Mouse (Mus musculus) embryonic fibroblast, embryonic 13.5 days (primary cell): ENCODE results near the gene Ticam1. TPM values are rescaled to one million over a fixed set of nuclear protein-coding genes. Genes with fewer than 3 reads are reported as not detected.

Experiments used
- H3K27ac ChIP-seq: 2 replicates; pipeline ENCODE4 v1.5.1; 2012; ENCODE audit warnings: low read length, control low read depth, inconsistent platforms; ENCODE audit not compliant: insufficient read depth
- H3K4me1 ChIP-seq: 2 replicates; pipeline ENCODE4 v1.6.1; 2011; ENCODE audit warnings: low read length; ENCODE audit not compliant: control insufficient read depth, insufficient read depth
- H3K4me3 ChIP-seq: 2 replicates; pipeline ENCODE4 v1.5.1; 2011; ENCODE audit warnings: mild to moderate bottlenecking, control low read depth, low read length; ENCODE audit not compliant: insufficient read depth
- CTCF ChIP-seq: IDR thresholded peaks from 2 replicates; pipeline ENCODE4 v1.5.1; 2011; ENCODE audit warnings: mild to moderate bottlenecking, control low read depth, low read length, moderate library complexity, borderline replicate concordance; ENCODE audit not compliant: insufficient read depth
- POLR2A ChIP-seq: IDR thresholded peaks from 2 replicates; pipeline ENCODE4 v1.6.1; 2011; ENCODE audit warnings: low read depth, mild to moderate bottlenecking, control low read depth, low read length, moderate library complexity
- polyA plus RNA-seq: library from polyadenylated mRNA; stranded (reverse); fragments of >200 nt; gene quantifications from 2 replicates; pipeline ENCODE4 v1.2.4, GENCODE M21; 2011; ENCODE audit warnings: low read depth; ENCODE audit not compliant: missing spikeins, insufficient read length

Gene Ticam1
- polyA plus RNA-seq, 1 experiment, result 11.1 TPM

DNA sequence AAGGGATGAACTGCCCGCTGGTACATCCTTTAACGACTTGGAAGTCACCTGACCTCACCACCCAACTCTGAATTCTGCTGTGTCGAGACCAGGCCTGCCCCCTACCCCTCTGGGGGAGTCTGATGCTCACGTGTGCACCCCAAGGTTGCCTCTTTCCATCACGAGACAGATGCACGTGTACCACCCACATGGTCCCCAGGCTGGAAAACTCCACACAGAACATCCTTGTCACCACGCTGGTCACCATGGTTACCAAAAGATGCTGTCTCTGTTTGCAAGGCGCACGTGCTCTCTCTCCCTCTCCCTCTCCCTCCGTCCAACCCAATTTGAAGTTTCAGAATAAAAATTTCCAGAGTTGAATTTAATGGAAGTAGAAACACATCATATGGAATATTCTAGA, 46.6 kb downstream of the Ticam1 start:
- no peak overlapping the region for H3K4me3 ChIP-seq
- TF ChIP-seq CTCF (no peak), POLR2A (no peak)
- H3K27ac ChIP-seq, result no peak overlapping the region

GRCm38 (mm10) chr17:56226566-56226965, 50.0 kb downstream of the Ticam1 start:
- Histone ChIP-seq H3K4me3 (no peak overlapping the region), H3K4me1 (no peaks in the 10 kb centered on the region), H3K27ac (no peak overlapping the region)
- TF ChIP-seq CTCF, result no peak
- no peak for TF ChIP-seq POLR2A

More for the DNA sequence above, 46.6 kb downstream of the Ticam1 start:
- H3K4me1 ChIP-seq, result no peaks in the 10 kb centered on the region

- Histone ChIP-seq H3K27ac (no peak overlapping the region), H3K4me1 (no peaks in the 10 kb centered on the region), H3K4me3 (no peak overlapping the region)
- TF ChIP-seq POLR2A (no peak), CTCF (no peak)
Observed at GRCm38 (mm10) chr17:56224916-56225315, 51.7 kb downstream of the Ticam1 start.

GRCm38 (mm10) chr17:56219805-56220204, 56.8 kb downstream of the Ticam1 start:
- peak overlapping the region; percentile 9; the same call in 1 of the 2 replicates for H3K4me3 ChIP-seq

More at GRCm38 (mm10) chr17:56219805-56220204, 56.8 kb downstream of the Ticam1 start:
- TF ChIP-seq POLR2A, result no peak
- TF ChIP-seq CTCF, result no peak
- Histone ChIP-seq H3K27ac (no peak overlapping the region), H3K4me1 (no peaks in the 10 kb centered on the region; the same call in 1 of the 2 replicates)

Other genes with a start within 250 kb of the Ticam1 start
- 89.5 and 105 TPM in 2 replicates for gene Sh3gl1, start 240.2 kb downstream of the Ticam1 start, polyA plus RNA-seq
- gene Chaf1a, start 236.3 kb downstream of the Ticam1 start, polyA plus RNA-seq, result 13.3 and 13.9 TPM in 2 replicates
- 35.2 and 36.6 TPM in 2 replicates for gene Ubxn6, start 201.8 kb downstream of the Ticam1 start, polyA plus RNA-seq
- gene Hdgfl2, start 197.2 kb downstream of the Ticam1 start, polyA plus RNA-seq, result 55.0 and 57.9 TPM in 2 replicates
- gene Plin4, start 167.0 kb downstream of the Ticam1 start, polyA plus RNA-seq, result 0.14 and 0.70 TPM in 2 replicates
- gene Plin5, start 159.2 kb downstream of the Ticam1 start, polyA plus RNA-seq, result not detected in 2 replicates
- not detected in 2 replicates for gene Lrg1, start 154.8 kb downstream of the Ticam1 start, polyA plus RNA-seq
- 0.21 and 0.52 TPM in 2 replicates for gene Sema6b, start 136.4 kb downstream of the Ticam1 start, polyA plus RNA-seq
- 0.72 and 2.1 TPM in 2 replicates for gene Tnfaip8l1, start 114.3 kb downstream of the Ticam1 start, polyA plus RNA-seq
- gene Mydgf, start 92.9 kb downstream of the Ticam1 start, polyA plus RNA-seq, result 55.2 and 63.0 TPM in 2 replicates
- gene Dpp9, start 57.9 kb downstream of the Ticam1 start, polyA plus RNA-seq, result 27.8 and 28.8 TPM in 2 replicates
- gene Fem1a, start 20.0 kb downstream of the Ticam1 start, polyA plus RNA-seq, result 9.7 and 10.6 TPM in 2 replicates
- gene Plin3, start 16.1 kb upstream of the Ticam1 start, polyA plus RNA-seq, result 37.4 and 41.2 TPM in 2 replicates
- gene Arrdc5, start 23.5 kb upstream of the Ticam1 start, polyA plus RNA-seq, result not detected in 2 replicates
- 48.0 and 50.2 TPM in 2 replicates for gene Uhrf1, start 26.5 kb upstream of the Ticam1 start, polyA plus RNA-seq
- gene Kdm4b, start 49.3 kb upstream of the Ticam1 start, polyA plus RNA-seq, result 21.8 and 30.8 TPM in 2 replicates
- 177 and 208 TPM in 2 replicates for gene Ptprs, start 199.7 kb upstream of the Ticam1 start, polyA plus RNA-seq
- gene Znrf4, start 235.6 kb upstream of the Ticam1 start, polyA plus RNA-seq, result not detected in 2 replicates